Mouse (Mus musculus): Measurements from ENCODE around the gene Uqcrh. TPM values are rescaled to one million over a fixed set of nuclear protein-coding genes. Genes with fewer than 3 reads are reported as not detected.

The Uqcrh gene
- 406 and 433 TPM in 2 replicates for polyA plus RNA-seq (2011; ENCODE audit: insufficient read depth, insufficient read length, low read depth, missing spikeins)

DNA sequence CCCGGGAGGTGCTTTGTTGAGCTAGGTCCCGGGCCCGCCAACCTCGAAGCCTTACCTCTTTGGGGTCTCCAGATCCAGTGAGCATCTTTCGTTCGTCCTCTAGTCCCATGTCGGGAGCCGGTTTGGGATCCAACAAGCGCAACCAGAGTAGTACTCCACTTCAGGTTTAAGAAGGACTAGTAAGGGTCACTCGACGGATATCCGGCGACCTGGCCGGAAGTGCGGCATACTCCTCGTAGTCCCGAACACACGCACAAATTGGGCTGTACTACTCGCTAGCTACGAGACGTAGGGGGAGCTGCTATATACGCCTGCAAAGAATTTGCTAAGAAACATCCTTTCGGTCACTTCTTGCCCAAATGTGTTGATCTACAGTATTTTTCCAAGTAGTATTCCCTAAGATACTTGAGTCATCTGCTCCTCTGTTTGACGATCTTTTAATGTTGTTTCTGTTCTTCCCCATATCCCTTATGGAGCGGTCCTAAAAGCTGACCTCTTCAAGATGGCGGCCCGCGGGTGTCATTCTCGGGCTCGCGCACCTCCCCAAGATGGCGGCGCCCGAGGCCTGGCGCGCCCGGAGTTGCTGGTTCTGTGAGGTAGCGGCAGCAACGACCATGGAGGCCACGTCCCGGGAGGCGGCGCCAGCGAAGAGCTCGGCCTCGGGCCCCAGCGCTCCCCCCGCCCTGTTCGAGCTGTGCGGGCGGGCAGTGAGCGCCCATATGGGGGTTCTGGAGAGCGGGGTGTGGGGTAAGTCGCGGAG, at the start of gene Uqcrh, which contains the start of gene Lrrc41:
Uqcrh (minus strand) TSS at position 211 of the 760 bp plus-strand sequence.
Lrrc41 (plus strand) TSS at position 409 of the 760 bp plus-strand sequence.
- H3K9ac ChIP-seq (ENCODE audit: low read depth, poor library complexity, severe bottlenecking): peak within 1 kb of the TSS; percentile 98
- TF ChIP-seq CTCF (IDR thresholded peaks at IDR 0.05; ENCODE audit: low read depth, low read length) (no peak), POLR2A (IDR thresholded peaks at IDR 0.05; ENCODE audit: insufficient read depth, low read length) (peak; percentile 59)
- H3K9me3 ChIP-seq (replicated peaks; ENCODE audit: control insufficient read depth, insufficient read depth, low read length, poor library complexity, severe bottlenecking): no peaks in the 10 kb centered on the region
- peak within 1 kb of the TSS; percentile 84 for H3K4me3 ChIP-seq (ENCODE audit: low read depth, low read length)
- H3K36me3 ChIP-seq (ENCODE audit: control insufficient read depth, insufficient read depth, low read length, poor library complexity, severe bottlenecking): peaks cover 11% of the 10 kb centered on the region
- no peaks in the 10 kb centered on the region for H3K27me3 ChIP-seq (ENCODE audit: control insufficient read depth, insufficient read depth, low read length, poor library complexity, severe bottlenecking)
- H3K27ac ChIP-seq (ENCODE audit: insufficient read depth, low read length): peak within 1 kb of the TSS; percentile 68
- no peaks in the 10 kb centered on the region for H3K4me1 ChIP-seq (ENCODE audit: control insufficient read depth, insufficient read depth, low read length)

- peak within 1 kb of the TSS; percentile 84 for H3K9ac ChIP-seq (ENCODE audit: low read depth, poor library complexity, severe bottlenecking)
- H3K9me3 ChIP-seq (replicated peaks; ENCODE audit: control insufficient read depth, insufficient read depth, low read length, poor library complexity, severe bottlenecking): no peaks in the 10 kb centered on the region
- no peaks in the 10 kb centered on the region for H3K4me1 ChIP-seq (ENCODE audit: control insufficient read depth, insufficient read depth, low read length)
- peak within 1 kb of the TSS; percentile 60 for H3K27ac ChIP-seq (ENCODE audit: insufficient read depth, low read length)
- 0 out of 2 replicates have a peak, but pooled peaks have one; percentile 23 for TF ChIP-seq EP300 (IDR thresholded peaks at IDR 0.05; ENCODE audit: insufficient read depth, low read depth, low read length)
- TF ChIP-seq POLR2A (IDR thresholded peaks at IDR 0.05; ENCODE audit: insufficient read depth, low read length): peak; percentile 94
- TF ChIP-seq CTCF (IDR thresholded peaks at IDR 0.05; ENCODE audit: low read depth, low read length): no peak
- no peaks in the 10 kb centered on the region for H3K27me3 ChIP-seq (ENCODE audit: control insufficient read depth, insufficient read depth, low read length, poor library complexity, severe bottlenecking)
- H3K36me3 ChIP-seq (ENCODE audit: control insufficient read depth, insufficient read depth, low read length, poor library complexity, severe bottlenecking): peaks cover under 1% of the 10 kb centered on the region; the same call in 1 of the 2 replicates
- H3K4me3 ChIP-seq (ENCODE audit: low read depth, low read length): peak within 1 kb of the TSS; percentile 96
Measured at GRCm38 (mm10) chr4:116123602-116124519, 49.0 kb upstream of the Uqcrh start, which contains the start of the genes Rad54l and Pomgnt1. Gene Rad54l, minus strand, starts transcription at chr4:116123690. Gene Pomgnt1, plus strand, starts transcription at chr4:116123840.

DNA sequence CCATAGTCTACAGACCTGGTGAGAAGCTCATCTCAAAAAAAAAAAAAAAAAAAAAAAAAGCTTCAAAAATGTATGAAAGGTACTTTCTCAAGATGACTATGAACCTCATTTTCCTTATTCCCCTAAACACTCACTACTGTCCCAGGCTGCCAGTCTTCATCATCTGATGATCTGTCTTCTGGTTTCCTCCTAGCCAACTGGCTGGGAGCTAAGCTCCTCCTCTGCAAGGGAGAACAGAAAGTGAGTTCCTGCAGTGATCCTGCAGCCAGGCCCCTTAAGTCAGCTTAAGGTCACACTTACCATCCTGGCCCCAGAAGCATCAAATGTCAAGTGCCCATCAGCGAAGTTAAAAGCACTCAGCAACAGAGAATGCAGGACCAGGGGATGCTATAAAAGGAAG, 47.9 kb upstream of the Uqcrh start:
- peak overlapping the region; percentile 96 for H3K4me3 ChIP-seq (ENCODE audit: low read depth, low read length)
- TF ChIP-seq POLR2A (IDR thresholded peaks at IDR 0.05; ENCODE audit: insufficient read depth, low read length) (no peak), EP300 (IDR thresholded peaks at IDR 0.05; ENCODE audit: insufficient read depth, low read depth, low read length) (no peak), CTCF (IDR thresholded peaks at IDR 0.05; ENCODE audit: low read depth, low read length) (no peak)
- H3K4me1 ChIP-seq (ENCODE audit: control insufficient read depth, insufficient read depth, low read length): no peaks in the 10 kb centered on the region
- H3K9ac ChIP-seq (ENCODE audit: low read depth, poor library complexity, severe bottlenecking): peak overlapping the region; percentile 84
- H3K9me3 ChIP-seq (replicated peaks; ENCODE audit: control insufficient read depth, insufficient read depth, low read length, poor library complexity, severe bottlenecking): no peaks in the 10 kb centered on the region
- H3K27ac ChIP-seq (ENCODE audit: insufficient read depth, low read length): peak overlapping the region; percentile 60; the same call in 1 of the 2 replicates
- no peaks in the 10 kb centered on the region for H3K27me3 ChIP-seq (ENCODE audit: control insufficient read depth, insufficient read depth, low read length, poor library complexity, severe bottlenecking)
- peaks cover 7% of the 10 kb centered on the region; the same call in 1 of the 2 replicates for H3K36me3 ChIP-seq (ENCODE audit: control insufficient read depth, insufficient read depth, low read length, poor library complexity, severe bottlenecking)

DNA sequence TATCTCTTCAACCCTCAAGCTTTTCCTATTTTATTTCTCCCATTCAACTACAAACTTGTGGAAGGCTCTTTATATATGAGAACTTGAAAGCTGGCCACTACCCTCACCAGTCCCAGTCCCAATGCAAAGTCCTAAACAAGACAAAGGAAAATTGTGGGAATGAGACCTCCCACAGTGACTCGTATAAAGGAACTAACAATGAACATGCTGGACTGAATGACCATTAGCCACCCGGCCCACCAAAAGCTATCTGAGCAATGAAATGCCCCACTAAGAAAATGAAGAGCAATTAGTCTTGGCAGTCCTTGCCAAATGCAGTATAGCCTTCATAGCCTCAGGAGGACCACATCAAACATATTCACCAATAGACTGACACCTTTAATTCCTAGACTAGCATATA, 36.6 kb upstream of the Uqcrh start:
- peaks cover 35% of the 10 kb centered on the region for H3K36me3 ChIP-seq (ENCODE audit: control insufficient read depth, insufficient read depth, low read length, poor library complexity, severe bottlenecking)
- no peak overlapping the region for H3K27ac ChIP-seq (ENCODE audit: insufficient read depth, low read length)
- H3K9ac ChIP-seq (ENCODE audit: low read depth, poor library complexity, severe bottlenecking): no peak overlapping the region
- no peaks in the 10 kb centered on the region for H3K27me3 ChIP-seq (ENCODE audit: control insufficient read depth, insufficient read depth, low read length, poor library complexity, severe bottlenecking)
- H3K4me3 ChIP-seq (ENCODE audit: low read depth, low read length): no peak overlapping the region
- H3K4me1 ChIP-seq (ENCODE audit: control insufficient read depth, insufficient read depth, low read length): no peaks in the 10 kb centered on the region
- TF ChIP-seq POLR2A (IDR thresholded peaks at IDR 0.05; ENCODE audit: insufficient read depth, low read length) (no peak), EP300 (IDR thresholded peaks at IDR 0.05; ENCODE audit: insufficient read depth, low read depth, low read length) (no peak), CTCF (IDR thresholded peaks at IDR 0.05; ENCODE audit: low read depth, low read length) (no peak)
- no peaks in the 10 kb centered on the region for H3K9me3 ChIP-seq (replicated peaks; ENCODE audit: control insufficient read depth, insufficient read depth, low read length, poor library complexity, severe bottlenecking)

GRCm38 (mm10) chr4:116110695-116111094, 35.8 kb upstream of the Uqcrh start:
- Histone ChIP-seq H3K4me1 (ENCODE audit: control insufficient read depth, insufficient read depth, low read length) (no peaks in the 10 kb centered on the region), H3K36me3 (ENCODE audit: control insufficient read depth, insufficient read depth, low read length, poor library complexity, severe bottlenecking) (peaks cover 35% of the 10 kb centered on the region), H3K27me3 (ENCODE audit: control insufficient read depth, insufficient read depth, low read length, poor library complexity, severe bottlenecking) (no peaks in the 10 kb centered on the region), H3K4me3 (ENCODE audit: low read depth, low read length) (no peak overlapping the region), H3K27ac (ENCODE audit: insufficient read depth, low read length) (no peak overlapping the region), H3K9me3 (replicated peaks; ENCODE audit: control insufficient read depth, insufficient read depth, low read length, poor library complexity, severe bottlenecking) (no peaks in the 10 kb centered on the region), H3K9ac (ENCODE audit: low read depth, poor library complexity, severe bottlenecking) (no peak overlapping the region)
- TF ChIP-seq EP300 (IDR thresholded peaks at IDR 0.05; ENCODE audit: insufficient read depth, low read depth, low read length): no peak
- no peak for TF ChIP-seq POLR2A (IDR thresholded peaks at IDR 0.05; ENCODE audit: insufficient read depth, low read length)
- TF ChIP-seq CTCF (IDR thresholded peaks at IDR 0.05; ENCODE audit: low read depth, low read length): no peak
